Mouse (Mus musculus): ENCODE measurements at regions not wholly inside any gene's neighbourhood (a gene's known extent, or its start where the extent isn't known, plus 50 kb on each side); places are given as distances from the start of the nearest gene placed in this dataset.
A peak's percentile ranks its signal among the peaks of the same experiment; 100 is the strongest.

DNA sequence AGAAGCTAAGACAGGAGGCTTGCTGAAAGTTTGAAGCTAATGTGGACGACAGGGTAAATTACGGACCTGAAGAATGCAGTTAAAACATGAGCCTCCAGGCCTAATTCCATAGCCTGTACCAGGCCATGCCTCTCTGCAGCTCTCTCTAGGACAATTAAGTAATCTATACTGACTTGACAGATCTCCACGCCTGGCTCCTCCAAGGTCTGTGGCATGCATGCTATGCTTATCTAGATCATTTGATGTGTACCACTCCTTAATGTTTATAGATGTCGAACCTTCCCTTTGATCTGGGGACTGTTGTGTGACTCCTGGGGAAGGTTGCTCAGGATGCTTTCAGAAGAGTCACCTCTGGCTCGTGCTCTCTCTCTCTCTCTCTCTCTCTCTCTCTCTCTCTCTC, 62.2 kb upstream of the Cd55 start:
- Histone ChIP-seq H3K9me3 (no peaks in the 10 kb centered on the region), H3K9ac (no peak overlapping the region), H3K4me2 (replicated peaks) (no peak overlapping the region), H3K27me3 (replicated peaks) (no peaks in the 10 kb centered on the region), H3K36me3 (no peaks in the 10 kb centered on the region), H3K27ac (no peak overlapping the region), H3K4me3 (replicated peaks) (no peak overlapping the region), H3K4me1 (replicated peaks) (no peaks in the 10 kb centered on the region)
- 25% methylated on average over 5 of the region's 5 CpGs for WGBS
- peak; percentile 77 for ATAC-seq

DNA sequence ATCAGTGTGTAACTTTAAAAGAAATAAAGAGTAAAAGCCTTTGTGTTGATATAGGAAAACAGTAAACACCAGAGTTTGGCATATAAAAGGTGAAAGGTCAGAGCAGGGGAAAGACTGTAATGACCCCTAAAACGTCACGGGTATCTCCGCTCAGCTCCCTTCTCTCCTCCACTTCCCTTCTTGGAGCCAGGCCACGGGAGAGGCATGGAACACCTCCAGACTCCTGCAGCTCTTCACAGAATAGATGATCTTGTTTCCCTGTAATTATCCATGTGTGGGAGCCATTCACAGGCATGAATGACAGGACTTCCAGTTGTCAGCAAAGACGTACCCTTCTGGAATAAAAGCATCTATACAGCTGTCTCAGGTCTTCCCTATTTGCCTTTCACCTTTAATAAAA, 55.3 kb upstream of the Cd55 start:
- Histone ChIP-seq H3K4me2 (replicated peaks) (no peak overlapping the region), H3K27ac (no peak overlapping the region), H3K4me1 (replicated peaks) (0 out of 2 replicates have a peak, but pooled peaks cover 6% of the 10 kb centered on the region), H3K9me3 (no peaks in the 10 kb centered on the region), H3K9ac (no peak overlapping the region), H3K27me3 (replicated peaks) (no peaks in the 10 kb centered on the region), H3K4me3 (replicated peaks) (no peak overlapping the region), H3K36me3 (no peaks in the 10 kb centered on the region)
- WGBS = 62% methylated on average over 5 of the region's 5 CpGs
- no peak for ATAC-seq

DNA sequence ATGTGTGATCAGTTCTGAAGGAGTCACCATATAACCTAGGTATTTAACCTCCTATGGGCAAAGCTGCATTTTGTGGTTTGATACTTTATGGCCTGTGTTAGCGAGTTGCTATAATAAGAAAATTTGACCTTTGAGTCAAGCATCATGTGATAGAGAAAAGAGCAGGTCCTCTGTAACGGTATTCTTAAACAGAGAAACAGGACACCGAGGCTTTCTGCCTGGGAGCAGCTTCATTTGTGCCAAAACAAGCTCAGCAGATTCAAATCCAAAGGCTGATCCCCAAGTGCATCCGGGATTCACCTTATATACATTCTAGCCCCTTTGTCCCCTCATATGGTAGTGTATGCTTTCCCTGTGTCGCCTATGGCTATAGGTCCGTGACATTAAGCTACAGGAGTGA, 54.1 kb upstream of the Cd55 start:
- Histone ChIP-seq H3K9me3 (no peaks in the 10 kb centered on the region), H3K27me3 (replicated peaks) (no peaks in the 10 kb centered on the region), H3K4me2 (replicated peaks) (no peak overlapping the region), H3K4me1 (replicated peaks) (0 out of 2 replicates have a peak, but pooled peaks cover 7% of the 10 kb centered on the region), H3K36me3 (no peaks in the 10 kb centered on the region), H3K9ac (no peak overlapping the region), H3K27ac (no peak overlapping the region), H3K4me3 (replicated peaks) (no peak overlapping the region)
- WGBS = 70% methylated on average over 6 of the region's 6 CpGs
- ATAC-seq = no peak

DNA sequence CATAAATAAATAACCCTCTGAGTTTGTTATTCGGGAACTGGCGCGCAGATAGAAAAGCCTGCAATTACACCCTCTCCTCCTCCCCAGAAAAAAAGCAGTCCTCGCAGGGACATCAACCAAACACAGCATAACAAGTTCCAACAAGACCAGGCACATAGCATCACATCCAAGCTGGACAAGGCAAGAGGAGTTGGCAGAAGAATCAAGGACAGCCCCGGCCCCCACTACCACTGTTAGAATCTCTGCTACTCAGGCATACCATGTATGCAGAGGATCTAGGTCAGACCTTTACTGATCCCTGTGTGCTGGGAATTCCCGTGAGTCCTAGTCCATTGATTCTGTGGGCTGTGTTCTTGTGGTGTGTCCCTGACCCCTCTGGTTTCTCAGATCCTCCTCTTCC, 52.8 kb upstream of the Cd55 start:
- Histone ChIP-seq H3K9ac (no peak overlapping the region), H3K4me1 (replicated peaks) (0 out of 2 replicates have a peak, but pooled peaks cover 7% of the 10 kb centered on the region), H3K9me3 (no peaks in the 10 kb centered on the region), H3K27me3 (replicated peaks) (no peaks in the 10 kb centered on the region), H3K4me2 (replicated peaks) (no peak overlapping the region), H3K36me3 (no peaks in the 10 kb centered on the region), H3K27ac (no peak overlapping the region), H3K4me3 (replicated peaks) (no peak overlapping the region)
- ATAC-seq = no peak
- WGBS = 73% methylated on average over 6 of the region's 6 CpGs

DNA sequence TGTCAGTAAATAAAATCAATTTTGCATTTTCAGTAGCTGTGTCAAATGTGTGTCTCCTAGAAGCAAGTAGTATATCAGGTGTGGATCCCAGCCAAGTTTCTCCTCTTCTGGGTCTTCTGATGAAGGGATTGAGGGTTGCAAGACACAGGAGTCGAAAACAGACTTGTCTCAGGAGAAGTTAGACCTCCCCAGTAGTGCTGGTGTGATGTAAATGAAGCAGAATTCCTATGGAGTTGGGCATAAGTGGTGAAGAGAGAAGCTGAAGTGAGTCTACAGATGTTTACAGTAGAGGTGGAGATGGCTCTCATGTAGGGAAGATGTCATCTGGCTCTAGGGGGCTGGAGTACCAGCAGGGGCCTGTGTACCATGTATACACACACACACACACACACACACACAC, 50.9 kb upstream of the Cd55 start:
- no peak overlapping the region for H3K9ac ChIP-seq
- H3K9me3 ChIP-seq = no peaks in the 10 kb centered on the region
- ATAC-seq = no peak
- 45% methylated on average over 1 of the region's 1 CpGs for WGBS
- 0 out of 2 replicates have a peak, but pooled peaks cover 7% of the 10 kb centered on the region for H3K4me1 ChIP-seq (replicated peaks)
- no peak overlapping the region for H3K27ac ChIP-seq
- no peaks in the 10 kb centered on the region for H3K36me3 ChIP-seq
- no peak overlapping the region for H3K4me3 ChIP-seq (replicated peaks)
- H3K27me3 ChIP-seq (replicated peaks) = no peaks in the 10 kb centered on the region
- no peak overlapping the region for H3K4me2 ChIP-seq (replicated peaks)

DNA sequence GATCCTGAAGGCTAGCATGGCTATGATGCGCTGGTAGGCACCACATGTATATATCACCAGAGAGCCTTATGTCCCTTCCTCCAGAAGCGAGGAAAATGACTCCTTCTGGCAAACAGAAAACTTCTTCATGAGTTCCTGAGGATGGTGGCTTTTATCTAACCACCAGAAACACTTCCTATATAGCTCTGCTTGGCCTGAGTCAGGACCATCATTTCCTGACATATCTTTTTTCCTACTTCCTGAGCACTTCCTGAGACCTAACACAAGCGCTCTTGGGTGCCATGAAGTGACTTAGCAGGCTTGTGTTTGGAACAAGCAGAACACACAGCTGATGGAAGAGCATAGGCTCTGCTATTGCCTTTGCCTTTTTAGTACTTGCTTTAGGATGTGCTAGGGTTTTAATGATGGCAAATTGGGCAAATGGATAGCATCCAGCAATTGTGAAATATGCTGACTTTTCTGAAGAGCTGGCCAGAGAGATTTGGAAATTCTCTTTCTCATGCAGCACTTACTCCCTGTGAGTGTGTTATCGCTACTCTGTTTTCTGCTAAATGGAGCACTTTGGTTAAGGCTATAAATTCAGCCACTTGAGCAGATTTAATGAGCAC, 50.4 kb upstream of the Cd55 start:
- 64% methylated on average over 4 of the region's 4 CpGs for WGBS
- no peak overlapping the region for H3K4me2 ChIP-seq (replicated peaks)
- H3K4me1 ChIP-seq (replicated peaks) = 0 out of 2 replicates have a peak, but pooled peaks cover 7% of the 10 kb centered on the region
- no peak overlapping the region for H3K4me3 ChIP-seq (replicated peaks)
- H3K9me3 ChIP-seq = no peaks in the 10 kb centered on the region
- H3K36me3 ChIP-seq = no peaks in the 10 kb centered on the region
- no peak overlapping the region for H3K9ac ChIP-seq
- H3K27ac ChIP-seq = no peak overlapping the region
- H3K27me3 ChIP-seq (replicated peaks) = no peaks in the 10 kb centered on the region
- ATAC-seq = no peak
